Mouse (Mus musculus): ENCODE measurements at regions not wholly inside any gene's neighbourhood (a gene's known extent, or its start where the extent isn't known, plus 50 kb on each side); places are given as distances from the start of the nearest gene placed in this dataset.

DNA sequence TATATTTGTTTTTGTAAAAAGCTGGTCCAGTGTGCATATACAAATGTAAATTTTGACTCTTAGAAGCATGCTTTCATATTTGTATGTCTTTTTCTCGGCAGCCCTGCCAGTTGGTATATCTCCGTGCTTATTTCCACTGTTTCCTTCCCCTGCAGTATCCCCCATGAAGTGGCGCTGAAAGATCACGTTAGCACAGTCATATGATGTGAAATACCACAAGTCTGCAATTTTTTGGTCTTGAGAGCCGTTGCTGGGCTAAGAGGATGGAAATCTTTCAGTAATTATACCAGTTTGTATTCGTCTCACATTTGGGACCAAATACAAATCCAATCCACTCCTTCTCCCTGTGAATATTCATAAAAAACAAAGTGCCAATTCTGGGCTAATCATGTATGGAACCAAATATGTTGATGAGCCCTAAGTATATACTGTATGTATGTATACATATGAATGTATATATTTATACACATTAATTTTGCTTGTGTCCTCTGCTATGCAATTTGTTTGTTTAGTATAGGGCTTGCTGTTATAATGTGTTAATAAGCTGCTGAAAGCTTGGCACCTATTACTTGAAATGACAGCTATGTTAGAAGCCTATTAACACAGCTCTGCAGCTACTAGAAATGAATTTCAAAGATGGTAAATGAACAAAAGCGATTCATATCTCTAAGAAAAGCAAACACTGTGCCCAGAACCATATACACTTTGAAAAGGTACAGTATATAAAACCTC, 283.8 kb upstream of the Dph6 start:
- H3K27ac ChIP-seq (ENCODE audit: control insufficient read depth, low read depth, low read length): no peak overlapping the region
- DNase-seq (ENCODE audit: low read depth, low spot score): no peak
- no peaks in the 10 kb centered on the region for H3K4me1 ChIP-seq (ENCODE audit: control insufficient read depth in 1 of 2, insufficient read depth in 2 of 2, low read length in 2 of 2)
- H3K36me3 ChIP-seq (ENCODE audit: control insufficient read depth in 1 of 2, insufficient read depth in 2 of 2, low read length in 2 of 2): no peaks in the 10 kb centered on the region
- H3K79me2 ChIP-seq (ENCODE audit: control insufficient read depth, insufficient read depth, low read length, poor library complexity): no peaks in the 10 kb centered on the region
- H3K27me3 ChIP-seq (ENCODE audit: control insufficient read depth in 1 of 2, insufficient read depth in 2 of 2, low read length in 2 of 2): no peaks in the 10 kb centered on the region
- no peaks in the 10 kb centered on the region for H3K9me3 ChIP-seq (replicated peaks; ENCODE audit: insufficient read depth, low read length)
- H3K4me3 ChIP-seq (ENCODE audit: control insufficient read depth in 1 of 2, insufficient read depth in 1 of 2, low read depth in 2 of 2, low read length in 2 of 2): no peak overlapping the region
- H3K9ac ChIP-seq (ENCODE audit: control insufficient read depth, low read depth, low read length, poor library complexity, severe bottlenecking): no peak overlapping the region
- TF ChIP-seq POLR2AphosphoS5 (IDR thresholded peaks at IDR 0.05; ENCODE audit: borderline replicate concordance, low read depth, low read length) (no peak), NRF1 (IDR thresholded peaks at IDR 0.05; ENCODE audit: insufficient read depth, low read depth, low read length, poor library complexity, severe bottlenecking) (no peak), NELFE (IDR thresholded peaks at IDR 0.05; ENCODE audit: low read depth, low read length) (no peak), KAT2A (conservative IDR thresholded peaks at IDR 0.05; ENCODE audit: low read depth, low read length) (no peak), TBP (IDR thresholded peaks at IDR 0.05; ENCODE audit: low read depth, low read length) (no peak), POLR2A (IDR thresholded peaks at IDR 0.05; ENCODE audit: control insufficient read depth in 1 of 2, insufficient read depth in 1 of 2, low read depth in 1 of 2, low read length in 2 of 2, poor library complexity in 1 of 2) (no peak), ZKSCAN1 (IDR thresholded peaks at IDR 0.05; ENCODE audit: low read depth, low read length) (no peak), MAFK (IDR thresholded peaks at IDR 0.05; ENCODE audit: borderline replicate concordance, low read depth, low read length) (no peak), HCFC1 (IDR thresholded peaks at IDR 0.05; ENCODE audit: low read depth, low read length) (no peak), ELF1 (IDR thresholded peaks at IDR 0.05; ENCODE audit: low read depth, low read length) (no peak)

DNA sequence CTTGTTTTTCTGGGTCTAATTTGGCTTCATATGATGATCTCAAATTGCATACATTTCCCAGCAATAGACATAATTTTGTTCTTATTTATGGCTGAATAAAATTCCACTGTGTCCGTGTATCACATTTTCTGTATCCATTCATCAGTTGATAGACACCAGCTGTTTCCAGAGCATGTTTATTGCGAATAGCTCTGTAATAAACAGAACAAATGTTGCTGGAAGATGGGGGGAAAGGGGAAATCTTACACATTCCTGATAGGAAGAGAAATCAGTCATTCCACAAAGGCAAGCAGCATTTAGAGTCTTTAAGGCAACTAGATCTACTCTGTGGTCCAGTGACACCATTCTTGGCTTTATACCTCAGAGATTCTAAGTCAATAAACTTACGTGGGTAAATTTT, 311.3 kb upstream of the Dph6 start:
- no peak for DNase-seq (ENCODE audit: low read depth, low spot score)
- TF ChIP-seq TBP (IDR thresholded peaks at IDR 0.05; ENCODE audit: low read depth, low read length) (no peak), NELFE (IDR thresholded peaks at IDR 0.05; ENCODE audit: low read depth, low read length) (no peak), GATA1 (IDR thresholded peaks at IDR 0.05; ENCODE audit: low read depth, low read length) (no peak), RCOR1 (IDR thresholded peaks at IDR 0.05; ENCODE audit: low read depth, low read length) (no peak), MXI1 (IDR thresholded peaks at IDR 0.05; ENCODE audit: low read depth, low read length) (no peak), RAD21 (IDR thresholded peaks at IDR 0.05; ENCODE audit: low read depth, low read length) (no peak), UBTF (IDR thresholded peaks at IDR 0.05; ENCODE audit: borderline replicate concordance, insufficient read depth, low read depth, low read length) (no peak), EP300 (IDR thresholded peaks at IDR 0.05; ENCODE audit: low read depth in 1 of 2, low read length in 2 of 2) (no peak), SMC3 (IDR thresholded peaks at IDR 0.05; ENCODE audit: low read depth, low read length) (no peak), E2F4 (IDR thresholded peaks at IDR 0.05; ENCODE audit: borderline replicate concordance, low read depth, low read length) (no peak), MYB (IDR thresholded peaks at IDR 0.05; ENCODE audit: low read depth, low read length) (no peak), ZNF384 (IDR thresholded peaks at IDR 0.05; ENCODE audit: low read depth, low read length) (no peak), POLR2AphosphoS5 (IDR thresholded peaks at IDR 0.05; ENCODE audit: borderline replicate concordance, low read depth, low read length) (no peak), CHD2 (IDR thresholded peaks at IDR 0.05; ENCODE audit: low read length) (no peak), ZKSCAN1 (IDR thresholded peaks at IDR 0.05; ENCODE audit: low read depth, low read length) (no peak), BHLHE40 (IDR thresholded peaks at IDR 0.05; ENCODE audit: borderline replicate concordance, low read depth, low read length) (no peak), MYC (IDR thresholded peaks at IDR 0.05; ENCODE audit: low read depth, low read length) (no peak), MAFK (IDR thresholded peaks at IDR 0.05; ENCODE audit: borderline replicate concordance, low read depth, low read length) (no peak), NRF1 (IDR thresholded peaks at IDR 0.05; ENCODE audit: insufficient read depth, low read depth, low read length, poor library complexity, severe bottlenecking) (no peak), KAT2A (conservative IDR thresholded peaks at IDR 0.05; ENCODE audit: low read depth, low read length) (no peak)
- Histone ChIP-seq H3K27me3 (ENCODE audit: control insufficient read depth in 1 of 2, insufficient read depth in 2 of 2, low read length in 2 of 2) (no peaks in the 10 kb centered on the region), H3K27ac (ENCODE audit: control insufficient read depth, low read depth, low read length) (no peak overlapping the region), H3K79me2 (ENCODE audit: control insufficient read depth, insufficient read depth, low read length, poor library complexity) (no peaks in the 10 kb centered on the region), H3K36me3 (ENCODE audit: control insufficient read depth in 1 of 2, insufficient read depth in 2 of 2, low read length in 2 of 2) (no peaks in the 10 kb centered on the region), H3K4me1 (ENCODE audit: control insufficient read depth in 1 of 2, insufficient read depth in 2 of 2, low read length in 2 of 2) (no peaks in the 10 kb centered on the region), H3K4me3 (ENCODE audit: control insufficient read depth in 1 of 2, insufficient read depth in 1 of 2, low read depth in 2 of 2, low read length in 2 of 2) (no peak overlapping the region), H3K9ac (ENCODE audit: control insufficient read depth, low read depth, low read length, poor library complexity, severe bottlenecking) (no peak overlapping the region), H3K9me3 (replicated peaks; ENCODE audit: insufficient read depth, low read length) (no peaks in the 10 kb centered on the region)

Measured in MEL (cell line).